Mouse (Mus musculus): ENCODE data around the gene Rpusd3. TPM values are rescaled to one million over a fixed set of nuclear protein-coding genes. Genes with fewer than 3 reads are reported as not detected.

Rpusd3 gene
- total RNA-seq, 2 experiments from 2014 or later, result 11.1 to 13.3 TPM

Small RNA genes lying within 50 kb of the gene (microRNA-seq; reads per million reads assigned to microRNA genes)
- 0 reads per million in 2 experiments for gene Gm24387

Other genes with a start within 250 kb of the Rpusd3 start
- gene Lhfpl4, start 224.0 kb downstream of the Rpusd3 start, total RNA-seq (2021), result under 1 TPM; 0.44 to 0.62 TPM
- gene Mtmr14, start 181.5 kb downstream of the Rpusd3 start, total RNA-seq (2021), result 10 to 100 TPM; 13.2 to 15.6 TPM
- under 1 TPM in 1 of 2 experiments, not detected in 1; 0.14 TPM for gene Cpne9, start 137.0 kb downstream of the Rpusd3 start, total RNA-seq (2021)
- 10 to 100 TPM in 1 of 2 experiments, 1 to 10 TPM in 1; 9.9 to 10.7 TPM for gene Brpf1, start 112.2 kb downstream of the Rpusd3 start, total RNA-seq (2021)
- 1 to 10 TPM; 5.1 to 6.8 TPM for gene Ogg1, start 92.4 kb downstream of the Rpusd3 start, total RNA-seq (2021)
- 10 to 100 TPM; 28.7 to 31.9 TPM for gene Camk1, start 75.4 kb downstream of the Rpusd3 start, total RNA-seq (2021)
- gene Tada3, start 41.5 kb downstream of the Rpusd3 start, total RNA-seq (2021), result 10 to 100 TPM; 14.4 to 15.8 TPM
- 10 to 100 TPM; 66.6 to 66.9 TPM for gene Arpc4, start 41.2 kb downstream of the Rpusd3 start, total RNA-seq (2021)
- 1 to 10 TPM; 1.3 TPM for gene Ttll3, start 30.1 kb downstream of the Rpusd3 start, total RNA-seq (2021)
- 1 to 10 TPM in 1 of 2 experiments, under 1 TPM in 1; 0.51 to 2.7 TPM for gene Cidec, start 16.4 kb upstream of the Rpusd3 start, total RNA-seq (2021)
- gene Jagn1, start 23.2 kb upstream of the Rpusd3 start, total RNA-seq (2021), result 10 to 100 TPM; 28.6 to 32.4 TPM
- gene Il17re, start 39.1 kb upstream of the Rpusd3 start, total RNA-seq (2021), result under 1 TPM; 0.31 to 0.49 TPM
- gene Il17rc, start 52.1 kb upstream of the Rpusd3 start, total RNA-seq (2021), result 1 to 10 TPM; 6.8 TPM
- 10 to 100 TPM; 37.1 to 39.6 TPM for gene Creld1, start 64.0 kb upstream of the Rpusd3 start, total RNA-seq (2021)
- under 1 TPM; 0.11 to 0.12 TPM for gene Prrt3, start 82.6 kb upstream of the Rpusd3 start, total RNA-seq (2021)
- gene Emc3, start 112.3 kb upstream of the Rpusd3 start, total RNA-seq (2021), result 10 to 100 TPM; 56.2 to 61.0 TPM
- 1 to 10 TPM; 1.3 to 1.8 TPM for gene Fancd2, start 112.3 kb upstream of the Rpusd3 start, total RNA-seq (2021)
- not detected for gene Fancd2os, start 181.4 kb upstream of the Rpusd3 start, total RNA-seq (2021)
- 10 to 100 TPM; 42.8 to 52.4 TPM for gene Brk1, start 185.4 kb upstream of the Rpusd3 start, total RNA-seq (2021)
- gene Vhl, start 204.6 kb upstream of the Rpusd3 start, total RNA-seq (2021), result 1 to 10 TPM; 6.8 to 7.0 TPM
- 1 to 10 TPM; 4.7 to 4.8 TPM for gene Irak2, start 219.1 kb upstream of the Rpusd3 start, total RNA-seq (2021)

All from gastrocnemius, postnatal 14 days (tissue).